ENCODE assay signal across 26 mouse cellular contexts in the genomic region with DNA sequence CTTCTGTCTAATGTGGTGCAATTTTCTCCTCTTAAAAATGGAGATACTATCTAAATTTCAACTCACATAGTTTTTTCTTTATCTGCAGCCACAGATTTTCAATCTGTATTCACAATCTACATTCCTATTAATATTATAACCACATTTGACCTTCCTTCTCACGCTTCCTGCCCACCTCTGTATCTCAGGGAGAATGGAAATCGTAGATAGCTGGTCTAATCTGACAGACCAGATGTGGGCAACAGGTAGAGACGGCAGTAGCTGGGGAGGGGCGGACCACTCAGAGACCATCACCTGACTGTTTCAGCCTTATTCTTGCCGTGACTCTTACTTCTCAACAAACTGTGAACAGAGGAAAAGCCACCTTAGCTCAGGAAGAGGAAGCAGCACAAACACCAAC.
"Had no signal": no experiment of that assay in that cellular context is flagged by ENCODE, and none has a peak within 500 bp of the region (broad histone marks: within the 10 kb centered on the region; RNA-seq: fewer than 3 reads in every experiment).

No protein-coding gene starts in this region.

- H3K9ac ChIP-seq: embryonic facial prominence, embryonic 12.5 days; embryonic facial prominence, embryonic 13.5 days; embryonic facial prominence, embryonic 15.5 days; forebrain, embryonic 12.5 days; forebrain, embryonic 13.5 days; forebrain, embryonic 15.5 days; forebrain, postnatal 0 days had no signal

- DNase-seq: cerebellum, adult 9-10 months; cerebellum, adult 9-11 months; cerebellum, postnatal 10 days; cerebellum, postnatal 14 days; cerebellum, postnatal 25 days; cerebellum, postnatal 36 days; embryo, embryonic 11 days; forebrain, postnatal 0 days; gastrocnemius, adult 2 months; gastrocnemius, postnatal 10 days; gastrocnemius, postnatal 14 days; gastrocnemius, postnatal 25 days; gastrocnemius, postnatal 36 days; heart, adult 18-20 months; heart, adult 2 months had no signal

- H3K9me3 ChIP-seq: embryonic facial prominence, embryonic 10.5 days; embryonic facial prominence, embryonic 12.5 days; embryonic facial prominence, embryonic 13.5 days; embryonic facial prominence, embryonic 15.5 days; forebrain, embryonic 10.5 days; forebrain, embryonic 12.5 days; forebrain, embryonic 13.5 days; forebrain, embryonic 15.5 days had no signal

- H3K4me3 ChIP-seq: embryonic facial prominence, embryonic 10.5 days; embryonic facial prominence, embryonic 12.5 days; embryonic facial prominence, embryonic 13.5 days; embryonic facial prominence, embryonic 15.5 days; erythroblast, embryonic 14.5 days; forebrain, embryonic 10.5 days; forebrain, embryonic 12.5 days; forebrain, embryonic 13.5 days; forebrain, embryonic 15.5 days; gastrocnemius, adult 2 months; heart, adult 2 months had no signal

- H3K27ac ChIP-seq: embryonic facial prominence, embryonic 10.5 days; embryonic facial prominence, embryonic 12.5 days; embryonic facial prominence, embryonic 13.5 days; embryonic facial prominence, embryonic 15.5 days; forebrain, embryonic 10.5 days; forebrain, embryonic 12.5 days; forebrain, embryonic 13.5 days; forebrain, embryonic 15.5 days; gastrocnemius, adult 2 months; heart, adult 2 months had no signal

- ATAC-seq: forebrain, embryonic 13.5 days; forebrain, embryonic 14.5 days; forebrain, embryonic 15.5 days; forebrain, embryonic 16.5 days; forebrain, postnatal 0 days had no signal

- H3K4me2 ChIP-seq: embryonic facial prominence, embryonic 12.5 days; embryonic facial prominence, embryonic 13.5 days; embryonic facial prominence, embryonic 15.5 days; forebrain, embryonic 12.5 days; forebrain, embryonic 13.5 days; forebrain, embryonic 15.5 days had no signal

- H3K27me3 ChIP-seq: embryonic facial prominence, embryonic 12.5 days; embryonic facial prominence, embryonic 13.5 days; embryonic facial prominence, embryonic 15.5 days; forebrain, embryonic 12.5 days; forebrain, embryonic 13.5 days; forebrain, embryonic 15.5 days had no signal

- H3K4me1 ChIP-seq: embryonic facial prominence, embryonic 10.5 days; embryonic facial prominence, embryonic 12.5 days; embryonic facial prominence, embryonic 13.5 days; embryonic facial prominence, embryonic 15.5 days; forebrain, embryonic 10.5 days; forebrain, embryonic 12.5 days; forebrain, embryonic 13.5 days; forebrain, embryonic 15.5 days had no signal
